Mouse (Mus musculus) liver, postnatal 0 days (tissue): ENCODE results near the gene Mrps27.

ENCODE experiments used
- CTCF ChIP-seq: sonication (generic); IDR thresholded peaks from 2 replicates; pipeline ENCODE4 v1.5.1; 2016; ENCODE audit warnings: antibody characterized with exemption, low read depth
- EP300 ChIP-seq: IDR thresholded peaks from 2 replicates; pipeline ENCODE4 v1.6.1; 2016; ENCODE audit warnings: antibody characterized with exemption, low read depth, mild to moderate bottlenecking

DNA sequence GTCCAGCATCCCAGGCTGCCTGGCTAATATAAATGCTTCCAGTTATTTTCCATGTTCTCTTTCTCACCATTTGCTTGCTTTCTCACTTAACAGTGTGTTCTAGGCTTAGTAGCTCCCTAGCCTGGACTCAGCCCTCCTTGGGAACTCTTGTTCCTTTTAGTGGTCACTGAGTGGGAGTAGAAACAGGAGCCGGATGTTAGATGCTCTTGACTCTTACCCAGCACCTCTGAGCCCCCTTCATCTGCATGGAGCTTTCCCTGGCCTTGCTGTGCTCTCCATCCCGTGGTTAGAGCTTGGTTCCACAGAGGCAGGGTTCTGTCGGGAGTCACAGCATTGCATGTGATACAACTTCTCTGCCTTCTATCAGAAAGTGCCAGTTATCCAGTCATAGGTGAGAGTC lies 7.0 kb downstream of the Mrps27 start:
- TF ChIP-seq CTCF, result no peak
- no peak for TF ChIP-seq EP300
